Mouse (Mus musculus): ENCODE results near the gene Prkch. TPM values are rescaled to one million over a fixed set of nuclear protein-coding genes. Genes with fewer than 3 reads are reported as not detected.

The Prkch gene
- total RNA-seq, 2 experiments from 2014 or later, result 25.1 to 27.2 TPM

- DNase-seq, result no peak
- intact Hi-C loops (cut with DNase I), result loop anchor here (5.0 kb wide), 1 partner anchor 54 kb away; no protein-coding TSS in a partner anchor
These were observed 191.9 kb downstream of the Prkch start for GRCm38 (mm10) chr12:73776401-73776945.

GRCm38 (mm10) chr12:73777673-73778072, 193.1 kb downstream of the Prkch start:
- DNase-seq, result no peak
- intact Hi-C loops (cut with DNase I), result loop anchor here (5.0 kb wide), 1 partner anchor 55 kb away; no protein-coding TSS in a partner anchor

DNA sequence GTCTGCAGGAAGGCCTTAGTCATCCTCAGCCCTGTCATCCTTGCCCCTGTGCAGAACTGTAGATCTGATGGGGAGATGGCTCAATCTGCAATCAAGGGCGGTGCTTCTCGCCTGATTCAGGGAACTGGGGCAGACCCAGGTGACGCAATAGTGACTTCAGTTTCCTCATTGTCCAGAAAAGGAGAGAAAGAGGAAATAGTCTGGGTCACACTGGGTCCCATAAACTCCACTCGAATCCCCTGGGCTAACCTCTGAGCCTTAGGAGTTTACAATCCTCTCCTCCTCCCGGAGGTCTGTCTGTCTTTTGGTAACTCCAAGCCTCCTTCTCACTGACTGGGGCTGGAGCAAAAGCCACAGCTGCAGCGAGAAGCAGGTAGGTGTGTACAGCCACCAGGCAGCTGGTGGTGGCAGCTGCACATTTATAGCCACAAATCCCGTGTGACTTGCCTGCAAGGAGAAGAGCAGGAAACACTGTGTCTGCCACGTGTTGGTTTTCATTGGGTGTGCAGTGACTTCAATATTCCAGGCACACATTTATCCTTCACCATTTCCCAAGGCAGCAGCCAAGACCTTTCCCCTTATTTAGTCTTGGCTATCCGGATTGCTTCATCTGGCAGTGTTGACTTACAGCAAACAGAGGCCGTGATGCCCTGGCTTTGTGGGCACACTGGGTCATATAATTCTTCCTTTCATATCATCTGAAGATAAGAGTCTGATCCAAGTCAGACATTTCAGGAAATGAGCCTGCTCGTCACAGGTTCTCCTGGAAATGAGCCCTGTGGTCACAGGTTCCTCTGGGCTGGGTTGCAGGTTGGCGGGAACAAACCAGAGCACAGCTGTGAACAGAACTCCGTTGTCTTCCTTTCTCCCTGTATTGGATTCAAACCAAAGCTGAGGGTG, 195.0 kb downstream of the Prkch start:
- intact Hi-C loops (cut with DNase I), result loop anchor here (5.0 kb wide), 1 partner anchor 57 kb away; no protein-coding TSS in a partner anchor
- peak; percentile 49 to 62 for DNase-seq

DNA sequence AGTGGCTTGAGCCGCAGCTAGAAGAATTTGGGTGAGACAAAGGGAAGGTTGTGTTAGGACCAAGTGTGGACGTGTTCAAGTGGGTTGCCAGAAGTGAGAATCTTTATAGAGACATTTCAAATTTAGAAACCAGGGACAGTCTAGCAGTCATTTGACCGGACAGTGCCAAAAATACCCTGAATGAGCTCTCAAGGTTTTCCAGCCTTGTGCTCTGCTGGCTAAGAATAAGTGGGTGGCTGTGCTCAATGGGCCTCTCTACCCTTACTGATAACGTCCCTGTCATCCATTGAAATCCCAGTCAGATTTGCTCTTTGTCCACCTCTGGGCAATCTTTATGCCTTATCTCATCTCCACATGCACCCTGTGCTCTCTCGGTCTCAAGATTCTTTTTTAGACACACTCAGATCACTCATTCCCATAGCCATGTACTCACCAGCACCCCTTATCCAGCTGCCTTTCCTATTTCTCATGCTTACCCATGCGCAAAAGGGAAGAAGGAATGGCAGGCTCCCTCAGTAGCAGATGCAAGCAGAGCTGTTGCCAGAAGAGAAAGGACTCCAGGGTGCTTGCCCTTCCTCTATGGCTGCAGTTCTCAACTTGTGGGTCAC, 196.9 kb downstream of the Prkch start:
- intact Hi-C loops (cut with DNase I), result no loop called here
- no peak for DNase-seq

- DNase-seq, result peak; percentile 85 to 91
- intact Hi-C loops (cut with DNase I), result no loop called here
These were observed 202.3 kb downstream of the Prkch start for GRCm38 (mm10) chr12:73786909-73787308.

DNA sequence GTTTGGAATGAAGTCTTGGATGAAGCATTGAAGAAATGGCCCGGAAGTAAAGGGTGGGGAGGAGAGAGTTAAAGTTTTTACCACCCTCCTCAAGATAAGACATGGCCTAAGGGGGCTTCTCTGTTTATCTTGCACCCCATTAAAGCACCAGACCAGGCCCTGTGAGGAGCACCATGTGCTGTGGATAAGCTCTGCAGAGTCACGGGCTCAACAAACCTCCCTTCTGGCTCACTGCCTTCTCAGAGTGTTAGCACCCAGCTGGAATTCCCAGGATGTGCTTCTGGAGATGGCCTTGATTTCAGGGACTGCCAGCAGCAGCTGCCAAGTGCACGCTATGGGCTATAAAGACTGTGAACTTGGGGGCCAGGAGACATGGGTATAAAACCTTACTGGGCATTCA, 204.3 kb downstream of the Prkch start:
- DNase-seq, result peak in 1 of 2 experiments; percentile 50
- intact Hi-C loops (cut with DNase I), result no loop called here

DNA sequence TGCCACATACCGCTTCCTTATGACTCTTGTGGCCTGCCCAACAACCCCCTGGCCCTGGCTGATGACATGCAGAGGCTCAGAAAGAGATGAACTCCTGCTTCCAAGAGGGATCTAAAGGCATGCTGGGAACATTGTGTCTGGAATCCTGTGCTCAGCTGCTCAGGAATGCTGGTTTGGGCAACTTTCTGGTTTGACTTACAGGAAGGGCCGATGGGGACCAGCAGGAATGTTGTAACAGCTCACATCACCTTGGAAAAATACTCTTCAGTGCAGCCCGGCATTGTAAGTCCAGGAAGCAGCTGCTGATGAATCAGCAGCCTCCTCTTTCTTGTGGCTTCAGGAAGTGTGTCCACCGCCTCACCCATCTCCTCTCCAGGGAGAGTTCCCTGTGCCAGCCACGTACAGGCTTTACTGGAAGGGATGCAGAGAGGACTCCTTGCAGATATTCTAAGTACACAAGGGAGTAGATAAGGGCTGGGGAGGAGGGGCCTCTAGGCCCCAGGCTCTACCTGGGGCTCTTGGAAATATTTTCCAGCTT, 206.0 kb downstream of the Prkch start:
- intact Hi-C loops (cut with DNase I), result loop anchor here (5.0 kb wide), 2 partner anchors 78 to 117 kb away; no protein-coding TSS in a partner anchor

GRCm38 (mm10) chr12:73793216-73793615, 208.6 kb downstream of the Prkch start:
- intact Hi-C loops (cut with DNase I), result loop anchor here (5.0 kb wide), 2 partner anchors 81 to 114 kb away; no protein-coding TSS in a partner anchor

More for the DNA sequence above, 206.0 kb downstream of the Prkch start:
- peak; percentile 54 to 55 for DNase-seq

DNA sequence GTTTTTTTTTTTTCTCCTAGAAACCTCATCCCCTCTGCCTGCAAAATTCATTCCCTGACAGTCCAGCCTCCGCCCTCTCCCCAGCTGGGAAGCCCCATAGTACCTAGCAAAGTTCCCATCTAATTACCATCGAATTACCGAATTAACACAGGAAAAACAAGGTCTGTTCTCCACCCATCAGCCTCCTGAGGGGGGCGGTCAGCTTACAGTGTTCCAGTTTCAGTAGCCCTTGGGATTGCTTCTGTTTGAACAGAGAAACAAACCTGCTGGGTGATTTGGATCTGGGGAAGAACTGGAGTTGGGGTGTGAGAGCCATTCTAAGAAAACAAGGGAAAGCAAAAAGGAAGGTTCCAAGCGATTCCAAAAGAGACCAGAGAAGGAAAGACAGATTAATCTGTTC, 209.1 kb downstream of the Prkch start:
- intact Hi-C loops (cut with DNase I), result loop anchor here (5.0 kb wide), 2 partner anchors 81 to 114 kb away; no protein-coding TSS in a partner anchor
- DNase-seq, result peak in 1 of 2 experiments; percentile 27

More at GRCm38 (mm10) chr12:73793216-73793615, 208.6 kb downstream of the Prkch start:
- no peak for DNase-seq

- intact Hi-C loops (cut with DNase I), result loop anchor here (5.0 kb wide), 2 partner anchors 82 to 113 kb away; no protein-coding TSS in a partner anchor
- peak; percentile 86 to 90 for DNase-seq
These were observed 209.7 kb downstream of the Prkch start for GRCm38 (mm10) chr12:73794151-73794883.

GRCm38 (mm10) chr12:73799671-73800070, 215.1 kb downstream of the Prkch start:
- intact Hi-C loops (cut with DNase I), result no loop called here
- no peak for DNase-seq

GRCm38 (mm10) chr12:73800886-73801285, 216.3 kb downstream of the Prkch start:
- peak; percentile 54 to 75 for DNase-seq
- intact Hi-C loops (cut with DNase I), result no loop called here

DNA sequence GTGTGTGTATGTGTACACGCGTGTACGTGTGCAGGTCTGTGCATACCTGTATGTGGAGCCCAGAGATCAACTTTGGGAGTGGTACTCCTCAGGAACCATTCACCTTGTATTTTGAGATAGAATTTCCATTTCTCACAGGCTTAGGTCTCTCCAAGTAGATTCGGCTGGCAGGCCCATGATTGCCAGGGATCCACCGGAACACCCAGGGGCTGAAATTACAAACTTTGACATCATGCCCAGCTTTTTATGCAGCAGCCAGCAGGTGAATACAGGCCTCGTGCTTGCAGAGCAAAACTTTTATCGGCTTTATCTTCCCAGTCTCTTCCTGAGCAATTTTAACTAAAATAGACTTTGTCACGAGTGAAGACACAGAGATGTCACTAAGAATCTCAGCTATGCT, 217.2 kb downstream of the Prkch start:
- DNase-seq, result no peak
- intact Hi-C loops (cut with DNase I), result no loop called here

- intact Hi-C loops (cut with DNase I), result no loop called here
- DNase-seq, result no peak
These were observed 217.9 kb downstream of the Prkch start for GRCm38 (mm10) chr12:73802379-73803057.

DNA sequence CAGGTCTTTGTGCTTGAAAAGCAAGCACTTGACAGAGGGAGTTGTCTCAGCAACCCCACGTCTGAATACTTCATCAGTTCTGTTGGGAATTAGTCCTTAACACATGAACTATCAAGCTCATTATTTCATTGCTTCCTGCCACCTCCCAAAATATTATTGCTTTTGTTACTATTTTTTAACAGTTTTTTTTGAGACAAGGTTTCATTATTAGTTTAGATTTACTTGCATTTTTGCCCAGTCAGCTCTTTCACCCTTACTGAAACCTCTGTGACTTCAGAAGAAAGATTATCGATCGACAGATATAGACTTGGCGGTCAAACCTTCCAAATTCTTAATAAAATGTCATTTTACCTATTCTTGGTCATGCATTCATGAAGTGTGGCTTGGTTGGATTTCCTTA, 219.3 kb downstream of the Prkch start:
- intact Hi-C loops (cut with DNase I), result no loop called here
- DNase-seq, result no peak

GRCm38 (mm10) chr12:73805541-73805940, 220.9 kb downstream of the Prkch start:
- intact Hi-C loops (cut with DNase I), result no loop called here
- DNase-seq, result no peak

- DNase-seq, result no peak
- intact Hi-C loops (cut with DNase I), result no loop called here
These were observed 221.4 kb downstream of the Prkch start for GRCm38 (mm10) chr12:73806003-73806402.

DNA sequence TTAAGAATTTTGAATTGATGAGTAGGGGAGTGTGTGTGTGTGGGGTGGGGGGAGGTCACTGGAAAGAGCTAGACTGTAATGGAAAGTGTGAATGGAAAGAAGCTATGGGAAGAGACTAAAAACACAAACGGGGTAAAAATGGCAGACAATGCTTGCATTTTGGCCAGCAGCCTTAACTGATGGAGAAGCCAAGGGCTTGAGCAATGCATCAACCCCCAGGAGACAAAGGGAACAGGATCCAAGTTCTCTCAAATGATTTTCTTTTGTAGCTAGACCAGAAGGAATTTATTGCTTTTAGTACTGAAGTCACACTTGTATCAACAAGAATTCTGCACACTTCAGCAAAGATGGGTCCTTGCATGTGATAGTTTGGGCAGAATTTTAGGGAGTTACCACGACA, 222.6 kb downstream of the Prkch start:
- intact Hi-C loops (cut with DNase I), result no loop called here
- DNase-seq, result peak in 1 of 2 experiments; percentile 37
